Mouse (Mus musculus) kidney, embryonic 16.5 days (tissue): ENCODE results near the gene Fam213a. TPM values are rescaled to one million over a fixed set of nuclear protein-coding genes. Genes with fewer than 3 reads are reported as not detected.
"Not testable (repeated sequence)": the region's sequence is repeated elsewhere in the genome, so short reads cannot be mapped to it uniquely, and the experiment has no call there.

Source experiments
- ATAC-seq: fragments of 200-750 bp; cut with Nextera tagmentation; 2 replicates; pipeline ENCODE4 v1.8.0; 2017; ENCODE audit warnings: moderate TSS enrichment; ENCODE audit not compliant: low FRiP score, low TSS enrichment
- H3K27ac ChIP-seq: fragments of 300-500 bp; sonication (generic); 2 replicates; pipeline ENCODE4 v1.5.1; 2014; ENCODE audit warnings: low read length
- H3K27me3 ChIP-seq: fragments of 300-500 bp; sonication (generic); 2 replicates; pipeline ENCODE4 v1.6.1; 2014; ENCODE audit warnings: low read length, control low read depth, mixed read lengths; ENCODE audit not compliant: insufficient read depth
- H3K36me3 ChIP-seq: fragments of 300-500 bp; sonication (generic); 2 replicates; pipeline ENCODE4 v1.6.1; 2014; ENCODE audit warnings: low read length, control low read depth, mixed read lengths; ENCODE audit not compliant: insufficient read depth
- H3K4me1 ChIP-seq: fragments of 300-500 bp; sonication (generic); 2 replicates; pipeline ENCODE4 v1.6.1; 2014; ENCODE audit warnings: low read length, control low read depth, mixed read lengths; ENCODE audit not compliant: insufficient read depth
- H3K4me2 ChIP-seq: fragments of 300-500 bp; sonication (generic); replicated peaks from 2 replicates; pipeline ENCODE4 v1.6.1; 2014; ENCODE audit warnings: low read depth, low read length
- H3K4me3 ChIP-seq: fragments of 300-500 bp; sonication (generic); 2 replicates; pipeline ENCODE4 v1.5.1; 2014; ENCODE audit warnings: mild to moderate bottlenecking, low read length
- H3K9ac ChIP-seq: fragments of 300-500 bp; sonication (generic); replicated peaks from 2 replicates; pipeline ENCODE4 v1.6.1; 2014; ENCODE audit warnings: low read length
- H3K9me3 ChIP-seq: fragments of 300-500 bp; sonication (generic); 2 replicates; pipeline ENCODE4 v1.6.1; 2016; ENCODE audit warnings: low read length, control low read depth
- WGBS: fragments of 180-500 bp; shearing (Covaris S2); extraction: QIAGEN DNeasy Blood & Tissue Kit; methylation state at CpG from one replicate; pipeline ENCODE4 v1.1.7; 2014; 5-methylcytosine and 5-hydroxymethylcytosine counted together
- polyA plus RNA-seq: library from polyadenylated mRNA; unstranded; fragments of >200 nt; fragmentation: Nextera tagmentation; extraction: Ambion mirVana; gene quantifications from 2 replicates; pipeline ENCODE4 v1.2.1, GENCODE M21; 2015

Gene Fam213a
- 109 and 111 TPM in 2 replicates for polyA plus RNA-seq

GRCm38 (mm10) chr14:41013630-41014613, at the start of gene Fam213a:
TSS of gene Fam213a (minus strand) at chr14:41013788.
- H3K9ac ChIP-seq, result peak within 1 kb of the TSS; percentile 80
- ATAC-seq, result peak; percentile 96
- 3% methylated on average over 32 of the region's 32 CpGs for WGBS
- peaks cover 18% of the 10 kb centered on the region for H3K4me1 ChIP-seq
- H3K9me3 ChIP-seq, result no peaks in the 10 kb centered on the region
- H3K27me3 ChIP-seq, result no peaks in the 10 kb centered on the region
- no peaks in the 10 kb centered on the region for H3K36me3 ChIP-seq
- peak within 1 kb of the TSS; percentile 87 for H3K4me2 ChIP-seq
- peak within 1 kb of the TSS; percentile 37; the same call in 1 of the 2 replicates for H3K27ac ChIP-seq
- H3K4me3 ChIP-seq, result peak within 1 kb of the TSS; percentile 66

- not testable (repeated sequence) for H3K27me3 ChIP-seq, H3K9me3 ChIP-seq, H3K4me3 ChIP-seq, H3K4me2 ChIP-seq, H3K9ac ChIP-seq, H3K36me3 ChIP-seq, H3K27ac ChIP-seq, H3K4me1 ChIP-seq, ATAC-seq
- WGBS, result 65% methylated on average over 3 of the region's 4 CpGs
These were observed 39.6 kb upstream of the Fam213a start for GRCm38 (mm10) chr14:41053190-41053589.

GRCm38 (mm10) chr14:41052481-41052880, 38.9 kb upstream of the Fam213a start:
- Histone ChIP-seq H3K4me2 (no peak overlapping the region), H3K27me3 (no peaks in the 10 kb centered on the region), H3K4me3 (no peak overlapping the region), H3K27ac (no peak overlapping the region), H3K9me3 (no peaks in the 10 kb centered on the region), H3K36me3 (no peaks in the 10 kb centered on the region), H3K9ac (no peak overlapping the region), H3K4me1 (no peaks in the 10 kb centered on the region)
- 76% methylated on average over 5 of the region's 5 CpGs for WGBS
- ATAC-seq, result no peak

GRCm38 (mm10) chr14:41050471-41050870, 36.9 kb upstream of the Fam213a start:
- Histone ChIP-seq H3K4me1 (no peaks in the 10 kb centered on the region), H3K36me3 (no peaks in the 10 kb centered on the region), H3K27ac (no peak overlapping the region), H3K27me3 (no peaks in the 10 kb centered on the region), H3K4me2 (no peak overlapping the region), H3K9ac (no peak overlapping the region), H3K4me3 (no peak overlapping the region), H3K9me3 (no peaks in the 10 kb centered on the region)
- 68% methylated on average over 6 of the region's 6 CpGs for WGBS
- no peak for ATAC-seq

- Histone ChIP-seq H3K4me1 (no peaks in the 10 kb centered on the region), H3K4me2 (no peak overlapping the region), H3K9me3 (no peaks in the 10 kb centered on the region), H3K4me3 (no peak overlapping the region), H3K27me3 (no peaks in the 10 kb centered on the region), H3K36me3 (no peaks in the 10 kb centered on the region), H3K9ac (no peak overlapping the region), H3K27ac (no peak overlapping the region)
- no peak for ATAC-seq
- WGBS, result 90% methylated on average over 2 of the region's 2 CpGs
These were observed 33.8 kb upstream of the Fam213a start for GRCm38 (mm10) chr14:41047402-41047801.

GRCm38 (mm10) chr14:41035146-41035798, 21.7 kb upstream of the Fam213a start:
- no peaks in the 10 kb centered on the region for H3K4me1 ChIP-seq
- no peak overlapping the region for H3K4me3 ChIP-seq
- H3K4me2 ChIP-seq, result no peak overlapping the region
- H3K36me3 ChIP-seq, result no peaks in the 10 kb centered on the region
- H3K27ac ChIP-seq, result no peak overlapping the region
- peak; percentile 75; the same call in 1 of the 2 replicates for ATAC-seq
- H3K9ac ChIP-seq, result no peak overlapping the region
- H3K9me3 ChIP-seq, result no peaks in the 10 kb centered on the region
- no peaks in the 10 kb centered on the region for H3K27me3 ChIP-seq
- 31% methylated on average over 6 of the region's 6 CpGs for WGBS

- 52% methylated on average over 13 of the region's 13 CpGs for WGBS
- no peak for ATAC-seq
- Histone ChIP-seq H3K9me3 (no peaks in the 10 kb centered on the region), H3K4me3 (no peak overlapping the region), H3K4me2 (no peak overlapping the region), H3K4me1 (no peaks in the 10 kb centered on the region), H3K27ac (no peak overlapping the region), H3K9ac (no peak overlapping the region), H3K27me3 (no peaks in the 10 kb centered on the region), H3K36me3 (no peaks in the 10 kb centered on the region)
These were observed 19.8 kb upstream of the Fam213a start for GRCm38 (mm10) chr14:41033135-41034110.

GRCm38 (mm10) chr14:41030989-41031513, 17.5 kb upstream of the Fam213a start:
- no peak overlapping the region for H3K27ac ChIP-seq
- H3K4me3 ChIP-seq, result no peak overlapping the region
- H3K4me1 ChIP-seq, result no peaks in the 10 kb centered on the region
- no peaks in the 10 kb centered on the region for H3K9me3 ChIP-seq
- H3K36me3 ChIP-seq, result no peaks in the 10 kb centered on the region
- no peaks in the 10 kb centered on the region for H3K27me3 ChIP-seq
- H3K4me2 ChIP-seq, result no peak overlapping the region
- WGBS, result 68% methylated on average over 6 of the region's 6 CpGs
- no peak overlapping the region for H3K9ac ChIP-seq
- ATAC-seq, result no peak

- H3K27me3 ChIP-seq, result no peaks in the 10 kb centered on the region
- H3K36me3 ChIP-seq, result no peaks in the 10 kb centered on the region
- H3K4me3 ChIP-seq, result no peak overlapping the region
- ATAC-seq, result no peak
- H3K9ac ChIP-seq, result no peak overlapping the region
- H3K27ac ChIP-seq, result no peak overlapping the region
- no peak overlapping the region for H3K4me2 ChIP-seq
- WGBS, result 66% methylated on average over 3 of the region's 4 CpGs
- no peaks in the 10 kb centered on the region for H3K4me1 ChIP-seq
- no peaks in the 10 kb centered on the region for H3K9me3 ChIP-seq
These were observed 15.7 kb upstream of the Fam213a start for GRCm38 (mm10) chr14:41029303-41029702.
